Mouse (Mus musculus): ENCODE results near the gene Vps18. TPM values are rescaled to one million over a fixed set of nuclear protein-coding genes. Genes with fewer than 3 reads are reported as not detected.

Vps18 gene
- total and polyA plus RNA-seq, 3 experiments = 10.2 to 12.2 (median 12.2) TPM

DNA sequence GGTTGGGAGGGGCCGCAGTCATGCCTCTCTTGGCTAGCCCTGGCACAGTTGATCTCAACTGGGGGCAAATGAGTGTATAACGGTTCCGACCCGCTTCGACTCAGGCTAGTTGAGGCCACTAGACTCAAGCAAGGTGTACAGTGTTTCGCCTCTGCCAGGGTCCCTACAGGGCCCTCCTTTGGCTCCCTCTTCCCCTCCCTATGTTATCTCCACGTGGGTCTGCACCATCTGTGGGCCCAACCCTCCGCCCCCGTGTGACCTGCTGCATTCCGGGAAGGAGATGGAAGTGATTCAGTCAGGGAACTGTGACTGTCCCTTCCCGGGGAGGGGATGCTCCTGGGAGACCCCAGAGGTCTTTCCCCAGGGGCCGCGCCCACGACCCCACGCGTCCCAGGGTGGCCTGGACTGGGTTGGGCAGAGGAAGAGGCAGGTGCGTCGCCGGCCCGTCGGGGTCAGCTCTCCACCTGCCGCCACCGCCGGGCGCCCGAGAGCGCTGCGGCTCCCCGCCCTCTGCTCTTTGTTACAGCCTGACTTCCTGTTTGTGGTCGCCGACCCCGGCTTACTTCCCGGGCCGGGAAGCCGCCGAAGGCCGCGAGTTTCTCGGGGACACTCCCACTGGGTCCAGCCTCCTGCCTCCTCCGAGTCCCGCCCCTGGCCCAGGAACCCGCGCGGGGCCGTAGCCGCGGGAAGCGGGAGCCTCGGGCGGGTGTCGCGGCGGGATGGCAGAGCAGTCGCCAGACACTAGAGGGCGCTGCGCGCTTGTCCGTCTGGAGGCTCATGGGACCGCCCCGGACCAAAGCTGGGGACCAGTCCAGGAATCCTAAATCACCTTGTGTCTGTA, 49.1 kb downstream of the Vps18 start:
- Histone ChIP-seq H3K79me2 (replicated peaks; ENCODE audit: control insufficient read depth, insufficient read depth, low read length) (no peaks in the 10 kb centered on the region), H3K4me1 (ENCODE audit: control insufficient read depth, insufficient read depth, low read length) (peaks cover 9% of the 10 kb centered on the region), H3K9ac (ENCODE audit: low read depth, low read length) (peak overlapping the region; percentile 62), H3K27me3 (ENCODE audit: control insufficient read depth, insufficient read depth, low read length) (no peaks in the 10 kb centered on the region), H3K4me3 (peak overlapping the region; percentile 51), H3K36me3 (ENCODE audit: control insufficient read depth, insufficient read depth, low read length) (peaks cover 11% of the 10 kb centered on the region), H3K27ac (peak overlapping the region; percentile 90)
- TF ChIP-seq CTCF (IDR thresholded peaks at IDR 0.05) (peak; percentile 100; the same call in 1 of the 2 replicates), EP300 (IDR thresholded peaks at IDR 0.05; ENCODE audit: insufficient read depth, low read depth, low read length) (peak; percentile 54; the same call in 1 of the 2 replicates), POLR2A (IDR thresholded peaks at IDR 0.05; ENCODE audit: insufficient read depth, low read depth, low read length) (peak; percentile 51; the same call in 1 of the 2 replicates)
- WGBS = 5% methylated on average over 60 of the region's 60 CpGs
- intact Hi-C loops (cut with DNase I) = loop anchor here (1.0 to 2.0 kb wide), 3 partner anchors 23 to 77 kb away; no protein-coding TSS in a partner anchor
- peak; percentile 94 to 96 for DNase-seq

DNA sequence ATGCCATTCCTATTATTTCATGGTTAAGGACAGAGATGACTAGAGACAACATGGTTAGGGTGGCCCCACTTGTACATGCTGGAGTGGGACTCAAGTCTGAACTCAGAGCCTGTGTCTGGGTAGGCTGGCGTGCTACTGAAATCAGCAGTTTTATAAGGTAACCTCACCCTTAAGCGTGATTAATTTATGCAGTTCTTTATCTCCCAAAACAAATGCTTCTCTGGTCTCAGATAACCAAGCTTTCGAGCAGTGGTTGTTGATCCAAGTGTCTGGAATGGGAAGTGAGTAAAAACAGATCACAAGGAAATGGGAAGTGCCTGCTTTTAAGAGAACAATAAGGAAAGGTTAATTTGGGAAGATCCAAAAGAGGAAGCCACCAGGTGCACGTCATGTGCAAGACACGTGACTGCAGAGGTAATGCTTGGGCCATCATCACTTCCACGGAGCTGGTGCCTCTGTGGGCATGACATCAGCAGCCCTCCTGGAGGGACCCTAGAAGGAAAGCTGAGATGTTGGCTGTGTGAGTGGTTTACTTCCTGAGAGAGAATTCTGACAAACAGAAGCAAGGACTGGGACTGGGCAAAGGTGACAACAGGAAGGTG, 56.1 kb downstream of the Vps18 start:
- H3K27me3 ChIP-seq (ENCODE audit: control insufficient read depth, insufficient read depth, low read length) = no peaks in the 10 kb centered on the region
- peak overlapping the region; percentile 49 for H3K27ac ChIP-seq
- no peaks in the 10 kb centered on the region for H3K79me2 ChIP-seq (replicated peaks; ENCODE audit: control insufficient read depth, insufficient read depth, low read length)
- H3K4me1 ChIP-seq (ENCODE audit: control insufficient read depth, insufficient read depth, low read length) = peaks cover 4% of the 10 kb centered on the region
- no peak overlapping the region for H3K4me3 ChIP-seq
- TF ChIP-seq POLR2A (IDR thresholded peaks at IDR 0.05; ENCODE audit: insufficient read depth, low read depth, low read length) (no peak), EP300 (IDR thresholded peaks at IDR 0.05; ENCODE audit: insufficient read depth, low read depth, low read length) (no peak), CTCF (IDR thresholded peaks at IDR 0.05) (no peak)
- no peaks in the 10 kb centered on the region for H3K36me3 ChIP-seq (ENCODE audit: control insufficient read depth, insufficient read depth, low read length)
- no peak for DNase-seq
- 31% methylated on average over 6 of the region's 6 CpGs for WGBS
- intact Hi-C loops (cut with DNase I) = loop anchor here (5.0 kb wide), 1 partner anchor 33 kb away; no protein-coding TSS in a partner anchor
- H3K9ac ChIP-seq (ENCODE audit: low read depth, low read length) = no peak overlapping the region

Other genes with a start within 250 kb of the Vps18 start
- gene Knl1, start 241.6 kb upstream of the Vps18 start, total RNA-seq (2021) = under 1 TPM; 0.39 to 0.48 TPM
- 0.02 and 0.06 TPM in 2 replicates for gene Knl1, start 241.6 kb upstream of the Vps18 start, polyA plus RNA-seq (2012; rRNA removed)
- gene Rad51, start 175.9 kb upstream of the Vps18 start, total RNA-seq (2021) = under 1 TPM; 0.44 to 0.48 TPM
- 0.70 and 1.0 TPM in 2 replicates for gene Rad51, start 175.9 kb upstream of the Vps18 start, polyA plus RNA-seq (2012; rRNA removed)
- gene Rmdn3, start 131.7 kb upstream of the Vps18 start, total RNA-seq (2021) = 10 to 100 TPM; 20.0 to 20.1 TPM
- gene Rmdn3, start 131.7 kb upstream of the Vps18 start, polyA plus RNA-seq (2012; rRNA removed) = 9.0 and 12.4 TPM in 2 replicates
- 10 to 100 TPM in 1 of 2 experiments, 1 to 10 TPM in 1; 8.0 to 10.2 TPM for gene Gchfr, start 121.0 kb upstream of the Vps18 start, total RNA-seq (2021)
- 19.3 and 28.8 TPM in 2 replicates for gene Gchfr, start 121.0 kb upstream of the Vps18 start, polyA plus RNA-seq (2012; rRNA removed)
- not detected for gene Gm14137, start 114.2 kb upstream of the Vps18 start, total RNA-seq (2021)
- gene Gm14137, start 114.2 kb upstream of the Vps18 start, polyA plus RNA-seq (2012; rRNA removed) = 0.04 TPM in 1 of 2 replicates, not detected in the other
- 10 to 100 TPM in 1 of 2 experiments, 1 to 10 TPM in 1; 8.5 to 11.6 TPM for gene Zfyve19, start 80.1 kb upstream of the Vps18 start, total RNA-seq (2021)
- gene Zfyve19, start 80.1 kb upstream of the Vps18 start, polyA plus RNA-seq (2012; rRNA removed) = 17.1 and 25.2 TPM in 2 replicates
- 10 to 100 TPM in 1 of 2 experiments, 1 to 10 TPM in 1; 9.3 to 10.1 TPM for gene Dnajc17, start 79.9 kb upstream of the Vps18 start, total RNA-seq (2021)
- gene Dnajc17, start 79.9 kb upstream of the Vps18 start, polyA plus RNA-seq (2012; rRNA removed) = 2.5 and 4.1 TPM in 2 replicates
- not detected for gene Ppp1r14d, start 58.8 kb upstream of the Vps18 start, total RNA-seq (2021)
- not detected in 2 replicates for gene Ppp1r14d, start 58.8 kb upstream of the Vps18 start, polyA plus RNA-seq (2012; rRNA removed)
- not detected for gene Spint1, start 51.4 kb upstream of the Vps18 start, total RNA-seq (2021)
- gene Spint1, start 51.4 kb upstream of the Vps18 start, polyA plus RNA-seq (2012; rRNA removed) = 0.32 and 1.1 TPM in 2 replicates
- gene Rhov, start 17.5 kb upstream of the Vps18 start, total RNA-seq (2021) = not detected
- 0.12 TPM in 1 of 2 replicates, not detected in the other for gene Rhov, start 17.5 kb upstream of the Vps18 start, polyA plus RNA-seq (2012; rRNA removed)
- 10 to 100 TPM; 13.7 to 15.8 TPM for gene Dll4, start 37.0 kb downstream of the Vps18 start, total RNA-seq (2021)
- gene Dll4, start 37.0 kb downstream of the Vps18 start, polyA plus RNA-seq (2012; rRNA removed) = 22.0 and 35.8 TPM in 2 replicates
- 10 to 100 TPM in 1 of 2 experiments, 1 to 10 TPM in 1; 5.6 to 13.7 TPM for gene Chac1, start 62.5 kb downstream of the Vps18 start, total RNA-seq (2021)
- gene Chac1, start 62.5 kb downstream of the Vps18 start, polyA plus RNA-seq (2012; rRNA removed) = 6.2 and 8.1 TPM in 2 replicates
- 1 to 10 TPM; 9.5 to 9.7 TPM for gene Ino80, start 188.9 kb downstream of the Vps18 start, total RNA-seq (2021)
- gene Ino80, start 188.9 kb downstream of the Vps18 start, polyA plus RNA-seq (2012; rRNA removed) = 5.1 and 7.0 TPM in 2 replicates

Data from heart, adult 2 months (tissue).